Mouse (Mus musculus) thymus, postnatal 4 days (tissue): ENCODE data around the gene Zfhx2.

ENCODE experiments used
- DNase-seq: peaks from one replicate; pipeline ENCODE4 v3.0.0; 2021

Gene Zfhx2

GRCm38 (mm10) chr14:55029034-55029698 lies 63.0 kb downstream of the Zfhx2 start:
- DNase-seq, result peak; percentile 66

- no peak for DNase-seq
These were observed 63.7 kb downstream of the Zfhx2 start for GRCm38 (mm10) chr14:55028333-55028835.

DNA sequence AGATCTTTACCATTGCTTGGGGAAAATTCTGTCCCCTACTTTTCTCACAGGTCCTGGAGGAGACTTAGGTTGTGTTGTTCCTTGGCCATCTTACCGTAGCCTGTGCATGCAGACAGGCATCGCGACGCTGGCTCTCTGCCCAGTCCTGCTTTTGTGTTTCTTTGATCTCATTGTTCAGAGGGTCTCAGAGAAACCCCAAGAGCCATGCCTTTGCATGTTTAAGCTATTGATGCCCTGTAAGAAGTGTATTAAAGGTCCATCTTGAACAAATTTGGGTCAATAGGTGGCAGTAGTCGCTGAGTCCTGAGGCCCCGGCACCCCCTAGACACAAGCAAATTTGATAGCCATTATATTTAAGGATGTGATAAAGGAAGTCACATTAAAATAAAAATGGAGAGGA lies 64.5 kb downstream of the Zfhx2 start:
- DNase-seq, result no peak

DNA sequence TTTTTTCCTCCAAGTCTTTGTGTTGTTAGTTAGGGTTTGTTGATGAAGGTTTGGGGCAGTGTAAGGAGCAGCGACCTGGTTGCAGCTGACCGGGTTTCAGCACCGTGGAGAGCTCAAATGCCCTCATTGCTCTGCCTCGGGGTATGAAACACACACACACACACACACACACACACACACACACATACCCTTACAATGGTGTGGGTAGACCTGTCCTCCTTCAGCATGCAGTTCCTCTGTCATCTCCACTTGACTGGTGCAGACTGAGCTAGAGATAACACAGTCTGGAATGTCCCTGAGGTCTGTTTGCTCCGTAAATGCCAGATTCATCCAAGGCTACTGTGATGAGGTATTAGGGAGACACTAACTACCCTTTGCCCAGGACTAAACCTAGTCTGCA lies 64.9 kb downstream of the Zfhx2 start:
- no peak for DNase-seq

- DNase-seq, result peak; percentile 54
These were observed 66.6 kb downstream of the Zfhx2 start for GRCm38 (mm10) chr14:55025527-55025926.

GRCm38 (mm10) chr14:55024236-55024635 lies 67.9 kb downstream of the Zfhx2 start:
- peak; percentile 61 for DNase-seq

DNA sequence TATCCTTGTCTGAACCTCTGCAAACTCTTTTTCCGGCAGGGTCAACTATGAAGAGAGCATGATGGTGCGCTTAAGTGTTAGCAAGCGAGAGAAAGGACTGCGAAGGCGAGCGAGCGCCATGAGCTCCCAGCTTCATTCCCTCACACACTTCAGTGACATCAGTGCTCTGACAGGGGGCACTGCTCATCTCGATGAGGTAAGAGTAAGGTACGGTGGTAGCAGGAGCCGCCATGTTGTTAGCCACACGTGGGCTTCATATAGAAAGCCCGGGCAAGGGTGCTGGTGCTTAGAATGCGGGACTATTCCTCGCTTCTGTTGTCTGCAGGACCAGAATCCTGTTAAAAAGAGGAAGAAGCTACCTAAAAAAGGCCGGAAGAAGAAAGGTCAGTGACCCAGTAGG lies 69.1 kb downstream of the Zfhx2 start:
- no peak for DNase-seq

DNA sequence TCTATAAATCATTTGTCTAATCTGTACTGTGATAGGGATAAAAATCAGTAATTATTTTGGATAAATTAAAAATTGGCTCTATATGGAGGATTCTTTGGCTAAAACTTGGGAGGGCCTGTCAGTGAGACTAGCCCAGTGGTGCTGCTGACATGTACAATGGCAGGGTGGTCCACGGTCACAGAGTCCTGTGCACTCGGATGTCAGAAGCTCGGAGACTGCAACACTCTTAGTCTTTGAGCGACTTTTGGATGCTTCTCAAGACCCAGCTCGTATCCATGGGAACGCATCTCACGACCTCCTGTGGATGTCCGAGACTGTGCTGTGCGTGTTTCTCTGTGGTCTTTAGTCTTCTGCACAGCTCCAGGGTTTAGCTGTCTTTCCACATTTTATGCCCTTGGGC lies 71.7 kb downstream of the Zfhx2 start:
- no peak for DNase-seq

DNA sequence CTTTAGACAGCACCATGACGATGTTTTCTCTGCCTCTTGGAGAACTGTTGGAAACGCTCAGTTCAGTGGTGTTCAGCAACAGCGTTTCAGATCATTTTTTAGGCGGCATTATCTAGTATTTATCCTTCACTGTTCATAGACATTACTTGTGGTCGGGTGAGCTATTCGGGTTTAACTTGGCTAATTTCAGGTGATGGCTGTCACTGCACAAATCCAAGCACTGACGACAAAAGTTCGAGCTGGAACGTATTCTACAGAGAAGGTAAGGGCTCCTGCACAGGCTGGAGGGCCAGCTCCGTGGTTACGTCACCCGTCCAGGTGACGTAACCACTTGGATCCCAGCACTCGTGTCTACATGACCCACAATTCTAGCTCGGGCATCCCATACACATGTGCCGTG lies 75.2 kb downstream of the Zfhx2 start:
- no peak for DNase-seq

DNA sequence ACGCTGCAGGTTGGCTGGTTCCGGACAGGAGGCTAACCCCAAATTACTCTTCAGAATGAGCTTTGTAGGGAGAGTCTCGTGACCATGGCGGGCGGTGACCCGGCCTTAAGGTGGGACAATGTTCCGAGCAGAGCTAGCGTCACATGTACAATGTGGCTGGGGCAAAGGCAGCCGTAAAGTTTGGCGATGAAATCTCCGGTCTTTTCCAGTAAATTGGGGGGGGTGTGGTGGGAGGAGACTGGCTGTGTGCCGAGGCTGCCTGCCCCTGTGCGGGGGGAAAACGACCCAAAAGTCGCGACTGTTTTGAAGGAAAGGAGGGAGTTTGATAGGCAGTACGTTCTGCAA lies 76.4 kb downstream of the Zfhx2 start:
- DNase-seq, result no peak

DNA sequence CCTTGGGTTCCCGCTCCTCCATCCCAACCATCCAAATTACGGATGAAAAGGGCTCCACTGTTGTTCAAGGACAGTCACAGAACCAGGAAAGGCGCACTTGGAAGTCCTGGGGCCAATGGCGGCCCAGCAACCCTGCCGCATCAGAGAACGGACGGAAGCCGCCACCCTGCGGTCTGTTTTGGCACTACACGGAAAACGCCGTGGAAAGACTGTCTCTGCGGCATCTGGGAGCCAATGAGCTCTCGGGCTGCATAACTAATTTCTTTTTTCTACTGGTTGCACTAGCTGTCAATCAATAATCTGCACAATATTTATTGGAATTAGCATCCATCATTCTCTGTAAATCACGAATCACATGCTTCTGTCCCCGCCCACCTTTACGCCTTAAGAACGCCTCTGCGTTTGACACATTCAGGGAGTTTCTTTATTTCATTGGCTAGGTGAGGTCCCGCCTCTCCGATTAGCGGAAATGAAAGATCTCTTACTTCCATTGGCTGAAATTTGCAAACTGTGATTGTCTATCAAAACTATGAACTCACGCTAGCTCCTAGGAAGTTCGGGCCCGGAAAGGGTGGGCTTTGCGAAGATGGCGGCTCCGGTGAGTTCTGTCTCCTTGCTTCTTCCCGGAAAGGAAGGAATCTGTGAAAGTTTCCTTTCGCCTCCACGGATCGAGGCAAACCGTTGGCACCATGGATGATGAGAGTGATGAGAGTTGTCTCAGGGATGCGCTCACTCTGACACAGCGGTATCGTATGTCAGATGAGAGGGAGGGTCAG lies 76.9 kb downstream of the Zfhx2 start, which contains the start of gene Ngdn:
Gene Ngdn, plus strand, starts transcription at position 464 of the 776 bp plus-strand sequence.
- DNase-seq, result peak; percentile 98

DNA sequence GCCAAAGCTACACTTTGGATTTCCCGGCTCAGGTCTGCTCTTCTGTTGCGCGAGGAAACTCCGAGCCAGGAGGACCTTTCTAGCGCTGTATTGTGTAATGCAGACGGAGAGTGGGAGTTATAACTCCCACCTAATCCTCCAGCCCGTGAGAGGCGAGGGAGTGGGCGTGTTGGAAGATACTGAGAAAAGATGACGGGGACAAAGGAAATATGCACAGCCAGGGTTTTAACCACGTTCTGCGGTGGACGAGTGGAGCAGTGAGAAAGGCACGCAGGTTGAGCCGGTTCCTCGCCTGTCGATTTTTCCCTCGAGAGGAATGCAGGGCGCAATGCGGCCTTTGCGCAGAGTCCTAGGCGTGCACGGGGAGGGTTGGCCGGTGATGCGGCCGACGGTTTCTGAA lies 77.5 kb downstream of the Zfhx2 start:
- DNase-seq, result no peak

DNA sequence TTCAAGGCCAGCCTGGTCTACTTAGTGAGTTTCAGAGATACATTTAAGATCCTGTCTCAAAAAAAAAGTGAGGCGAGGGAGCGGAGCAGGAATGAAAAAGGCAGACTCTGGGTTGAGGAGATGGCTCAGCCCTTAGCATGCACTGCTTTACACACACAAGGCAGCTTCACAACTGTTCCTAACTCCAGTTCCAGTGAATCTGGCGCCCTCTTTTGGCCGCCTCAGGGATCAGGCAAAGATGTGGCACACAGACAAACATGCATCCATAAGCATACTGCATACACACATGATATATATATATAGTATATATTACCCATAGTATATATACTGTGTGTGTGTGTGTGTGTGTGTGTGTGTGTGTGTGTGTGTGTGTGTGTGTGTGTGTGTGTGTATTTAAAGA lies 81.0 kb downstream of the Zfhx2 start:
- DNase-seq, result peak; percentile 40
